Mouse (Mus musculus) forebrain, embryonic 16.5 days (tissue): ENCODE data around the gene Timm29. TPM values are rescaled to one million over a fixed set of nuclear protein-coding genes. Genes with fewer than 3 reads are reported as not detected.
A peak's percentile ranks its signal among the peaks of the same experiment; 100 is the strongest.

Experiments
- ATAC-seq: fragments of 200-750 bp; cut with Nextera tagmentation; 2 replicates; pipeline ENCODE4 v1.8.0; 2017; ENCODE audit warnings: mild to moderate bottlenecking, moderate library complexity
- H3K27ac ChIP-seq: fragments of 300-500 bp; sonication (generic); 2 replicates; pipeline ENCODE4 v1.5.1; 2014; ENCODE audit warnings: low read length, control low read depth
- H3K27me3 ChIP-seq: fragments of 300-500 bp; sonication (generic); replicated peaks from 2 replicates; pipeline ENCODE4 v1.6.1; 2014; ENCODE audit warnings: low read length; ENCODE audit not compliant: control insufficient read depth, insufficient read depth
- H3K36me3 ChIP-seq: fragments of 300-500 bp; sonication (generic); 2 replicates; pipeline ENCODE4 v1.6.1; 2014; ENCODE audit not compliant: control insufficient read depth, insufficient read depth
- H3K4me1 ChIP-seq: fragments of 300-500 bp; sonication (generic); replicated peaks from 2 replicates; pipeline ENCODE4 v1.6.1; 2014; ENCODE audit warnings: low read length; ENCODE audit not compliant: control insufficient read depth, insufficient read depth
- H3K4me2 ChIP-seq: fragments of 300-500 bp; sonication (generic); 2 replicates; pipeline ENCODE4 v1.6.1; 2014; ENCODE audit warnings: mild to moderate bottlenecking, low read length, control low read depth
- H3K4me3 ChIP-seq: fragments of 300-500 bp; sonication (generic); replicated peaks from 2 replicates; pipeline ENCODE4 v1.5.1; 2014; ENCODE audit warnings: mild to moderate bottlenecking, low read length, control low read depth
- H3K9ac ChIP-seq: fragments of 300-500 bp; sonication (generic); replicated peaks from 2 replicates; pipeline ENCODE4 v1.6.1; 2014; ENCODE audit warnings: low read depth, low read length, control low read depth
- H3K9me3 ChIP-seq: fragments of 300-500 bp; sonication (generic); 2 replicates; pipeline ENCODE4 v1.6.1; 2016; ENCODE audit warnings: low read length; ENCODE audit not compliant: control insufficient read depth
- WGBS: fragments of 180-500 bp; shearing (Covaris S2); extraction: QIAGEN DNeasy Blood & Tissue Kit; methylation state at CpG from one replicate; pipeline ENCODE4 v1.1.7; 2014; 5-methylcytosine and 5-hydroxymethylcytosine counted together
- polyA plus RNA-seq: library from polyadenylated mRNA; unstranded; fragments of >200 nt; fragmentation: Nextera tagmentation; extraction: Ambion mirVana; gene quantifications from 2 replicates; pipeline ENCODE4 v1.2.1, GENCODE M21; 2015

The Timm29 gene
- polyA plus RNA-seq: 58.2 and 58.4 TPM in 2 replicates

- H3K4me2 ChIP-seq: peak within 1 kb of the TSS; percentile 97
- peaks cover 14% of the 10 kb centered on the region for H3K36me3 ChIP-seq
- H3K4me3 ChIP-seq: peak within 1 kb of the TSS; percentile 97
- H3K27me3 ChIP-seq: no peaks in the 10 kb centered on the region
- no peaks in the 10 kb centered on the region for H3K9me3 ChIP-seq
- H3K9ac ChIP-seq: peak within 1 kb of the TSS; percentile 85
- H3K4me1 ChIP-seq: peaks cover 28% of the 10 kb centered on the region
- peak; percentile 93 for ATAC-seq
- H3K27ac ChIP-seq: peak within 1 kb of the TSS; percentile 90
- WGBS: under 1% methylated on average over 30 of the region's 30 CpGs
These were observed at the start of gene Timm29, which contains the start of gene Yipf2 for GRCm38 (mm10) chr9:21592703-21593121. Gene Timm29, plus strand, starts transcription at chr9:21592722. Gene Yipf2, minus strand, starts transcription at chr9:21592828.

DNA sequence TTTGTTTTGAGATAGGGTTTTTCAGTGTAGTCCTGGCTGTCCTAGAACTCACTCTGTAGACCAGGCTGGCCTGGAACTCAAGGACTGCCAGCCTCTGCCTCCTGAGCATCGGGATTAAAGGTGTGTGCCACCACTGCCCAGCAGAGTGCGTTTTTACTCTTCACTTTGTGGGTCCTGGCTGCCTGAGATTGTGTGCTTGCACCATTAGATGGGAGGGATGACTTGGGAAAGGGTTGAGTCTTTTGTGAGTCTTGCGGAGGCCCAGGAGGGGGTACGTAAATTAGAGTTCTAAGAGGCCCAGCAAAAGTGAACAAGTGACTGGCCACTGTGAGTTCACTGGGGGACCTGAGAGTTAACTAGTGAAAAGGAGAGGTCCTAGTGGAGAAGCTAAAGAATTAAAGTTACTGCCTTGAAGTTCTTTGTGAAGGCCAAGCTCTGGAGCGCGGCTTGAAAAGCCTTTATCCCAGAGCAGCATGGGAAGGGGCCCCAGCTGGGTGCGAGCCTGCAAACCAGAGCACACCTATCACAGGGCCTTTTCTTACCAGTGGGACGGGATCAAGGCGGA, 47.1 kb upstream of the Timm29 start:
- Histone ChIP-seq H3K9me3 (no peaks in the 10 kb centered on the region), H3K9ac (peak overlapping the region; percentile 76), H3K36me3 (no peaks in the 10 kb centered on the region; the same call in 1 of the 2 replicates), H3K27me3 (no peaks in the 10 kb centered on the region), H3K4me1 (peaks cover 27% of the 10 kb centered on the region), H3K27ac (peak overlapping the region; percentile 98), H3K4me3 (peak overlapping the region; percentile 70), H3K4me2 (peak overlapping the region; percentile 68)
- peak; percentile 37; the same call in 1 of the 2 replicates for ATAC-seq
- WGBS: 5% methylated on average over 9 of the region's 9 CpGs

GRCm38 (mm10) chr9:21545916-21546788, 46.4 kb upstream of the Timm29 start:
- Histone ChIP-seq H3K36me3 (no peaks in the 10 kb centered on the region; the same call in 1 of the 2 replicates), H3K4me3 (peak overlapping the region; percentile 70), H3K4me2 (peak overlapping the region; percentile 68), H3K9ac (peak overlapping the region; percentile 95), H3K9me3 (no peaks in the 10 kb centered on the region), H3K27me3 (no peaks in the 10 kb centered on the region), H3K27ac (peak overlapping the region; percentile 98), H3K4me1 (peaks cover 28% of the 10 kb centered on the region)
- ATAC-seq: peak; percentile 95
- WGBS: under 1% methylated on average over 67 of the region's 67 CpGs

DNA sequence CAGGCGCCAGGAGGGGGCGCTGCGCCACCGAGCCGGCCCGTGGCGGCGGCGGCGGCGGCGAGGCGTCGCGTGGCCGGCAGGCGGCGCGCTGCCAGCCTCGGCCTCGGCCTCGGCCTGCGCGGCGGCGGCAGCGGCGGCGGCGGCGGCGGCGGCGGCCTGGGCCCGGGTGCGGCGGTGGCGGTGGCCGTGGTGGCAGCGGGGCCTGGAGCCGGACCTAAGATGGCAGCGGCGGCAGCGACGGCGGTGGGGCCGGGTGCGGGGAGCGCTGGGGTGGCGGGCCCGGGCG, 45.8 kb upstream of the Timm29 start, which contains the start of gene Carm1:
Gene Carm1, plus strand, starts transcription at position 106 of the 286 bp plus-strand sequence.
- ATAC-seq: no peak
- Histone ChIP-seq H3K4me2 (peak within 1 kb of the TSS; percentile 68), H3K4me1 (peaks cover 30% of the 10 kb centered on the region), H3K36me3 (no peaks in the 10 kb centered on the region; the same call in 1 of the 2 replicates), H3K9me3 (no peaks in the 10 kb centered on the region), H3K27ac (peak within 1 kb of the TSS; percentile 98), H3K9ac (peak within 1 kb of the TSS; percentile 95), H3K4me3 (peak within 1 kb of the TSS; percentile 70), H3K27me3 (no peaks in the 10 kb centered on the region)
- WGBS: 0% methylated on average over 16 of the region's 52 CpGs

DNA sequence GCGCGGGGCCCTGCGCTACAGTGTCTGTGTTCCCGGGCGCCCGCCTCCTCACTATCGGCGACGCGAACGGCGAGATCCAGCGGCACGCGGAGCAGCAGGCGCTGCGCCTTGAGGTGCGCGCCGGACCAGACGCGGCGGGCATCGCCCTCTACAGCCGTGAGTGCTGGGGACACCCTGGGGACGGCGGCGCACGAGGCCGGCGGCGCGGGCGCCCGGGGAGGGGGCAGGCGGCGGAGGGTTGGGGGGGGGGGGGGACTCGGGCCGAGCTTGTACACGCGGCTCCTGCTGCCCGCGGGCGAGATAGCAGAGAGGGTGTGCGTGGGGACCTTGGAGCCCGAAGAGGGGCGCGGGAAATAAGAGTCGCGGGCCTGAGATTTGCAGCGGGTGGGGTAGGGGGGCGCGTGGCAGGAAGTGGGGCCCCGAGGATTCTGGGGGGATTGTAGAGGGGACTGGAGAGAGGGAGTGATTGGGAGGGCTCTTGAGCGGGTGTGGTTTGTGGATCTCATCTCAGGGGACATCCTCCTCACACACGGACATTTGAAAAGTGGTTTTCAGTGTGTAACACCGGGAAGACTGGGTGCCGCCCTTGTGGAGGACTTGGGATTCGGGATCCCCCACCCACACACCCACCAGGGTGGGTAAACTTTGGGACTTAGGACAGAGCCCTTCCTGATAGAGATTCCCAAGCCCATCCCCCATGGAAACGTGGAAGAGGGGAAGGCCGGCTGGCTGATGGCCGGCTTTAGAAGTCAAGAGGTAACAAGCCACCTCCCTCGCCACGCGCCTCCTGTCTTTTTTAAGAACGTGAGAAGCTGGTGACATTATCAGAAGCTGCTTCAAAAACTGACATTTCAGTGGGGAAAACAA, 45.2 kb upstream of the Timm29 start:
- H3K9me3 ChIP-seq: no peaks in the 10 kb centered on the region
- ATAC-seq: peak; percentile 9
- peak overlapping the region; percentile 48 for H3K4me2 ChIP-seq
- under 1% methylated on average over 54 of the region's 66 CpGs for WGBS
- H3K4me1 ChIP-seq: peaks cover 30% of the 10 kb centered on the region
- H3K36me3 ChIP-seq: no peaks in the 10 kb centered on the region; the same call in 1 of the 2 replicates
- peak overlapping the region; percentile 98 for H3K27ac ChIP-seq
- H3K4me3 ChIP-seq: peak overlapping the region; percentile 70
- H3K27me3 ChIP-seq: no peaks in the 10 kb centered on the region
- H3K9ac ChIP-seq: peak overlapping the region; percentile 95

DNA sequence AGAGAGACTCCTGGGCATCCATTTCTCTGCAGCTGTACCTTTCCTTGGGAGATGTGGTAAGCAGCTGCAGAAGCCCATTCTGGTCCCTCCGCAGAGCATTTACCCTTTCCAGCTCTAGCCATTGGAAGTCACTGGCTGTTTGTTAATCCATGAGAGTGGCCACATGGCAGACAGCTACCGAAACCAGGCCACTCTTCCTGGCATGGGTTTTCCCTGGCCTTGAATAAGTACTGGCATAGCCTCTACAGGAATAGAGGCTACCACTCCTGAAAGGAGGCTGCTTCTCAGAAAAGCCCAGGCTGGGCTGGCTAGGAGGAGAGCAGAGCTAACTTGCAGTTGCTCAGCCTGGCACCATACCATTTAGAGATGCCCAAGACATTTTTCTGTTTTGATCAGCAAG, 41.5 kb upstream of the Timm29 start:
- Histone ChIP-seq H3K4me1 (peaks cover 21% of the 10 kb centered on the region), H3K9ac (no peak overlapping the region), H3K36me3 (no peaks in the 10 kb centered on the region; the same call in 1 of the 2 replicates), H3K27me3 (no peaks in the 10 kb centered on the region), H3K4me2 (no peak overlapping the region), H3K9me3 (no peaks in the 10 kb centered on the region), H3K4me3 (no peak overlapping the region), H3K27ac (no peak overlapping the region)
- 98% methylated on average over 2 of the region's 2 CpGs for WGBS
- no peak for ATAC-seq

GRCm38 (mm10) chr9:21553607-21554273, 38.8 kb upstream of the Timm29 start:
- no peak overlapping the region for H3K9ac ChIP-seq
- H3K27ac ChIP-seq: no peak overlapping the region
- H3K4me1 ChIP-seq: peaks cover 14% of the 10 kb centered on the region
- H3K9me3 ChIP-seq: no peaks in the 10 kb centered on the region
- H3K4me2 ChIP-seq: no peak overlapping the region
- H3K4me3 ChIP-seq: no peak overlapping the region
- no peaks in the 10 kb centered on the region; the same call in 1 of the 2 replicates for H3K36me3 ChIP-seq
- 90% methylated on average over 6 of the region's 6 CpGs for WGBS
- no peak for ATAC-seq
- no peaks in the 10 kb centered on the region for H3K27me3 ChIP-seq

DNA sequence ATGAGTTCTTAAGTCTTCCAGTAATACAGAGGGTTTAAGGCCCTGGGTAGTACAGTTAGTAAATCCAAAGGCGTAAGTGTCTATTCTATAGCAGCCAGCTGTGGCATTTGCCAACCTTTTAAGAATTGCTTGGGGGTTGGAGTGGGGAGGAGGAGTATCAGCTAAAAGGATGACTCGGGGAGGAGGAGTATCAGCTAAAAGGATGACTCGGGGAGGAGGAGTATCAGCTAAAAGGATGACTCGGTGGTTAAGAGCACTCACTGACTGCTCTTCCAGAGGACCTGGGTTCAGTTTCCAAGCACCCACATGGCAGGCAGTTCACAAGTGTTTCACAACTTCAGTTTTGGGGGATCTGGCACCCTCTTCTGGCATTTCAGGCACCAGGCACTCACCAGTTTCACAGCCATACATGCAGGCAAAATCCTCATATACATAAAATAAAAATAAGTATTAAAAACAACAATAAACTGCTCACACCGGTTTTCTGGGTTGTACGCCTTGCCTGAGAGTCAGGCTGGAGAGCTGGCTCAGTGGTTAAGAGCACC, 37.3 kb upstream of the Timm29 start:
- no peaks in the 10 kb centered on the region; the same call in 1 of the 2 replicates for H3K36me3 ChIP-seq

More for the DNA sequence above, 37.3 kb upstream of the Timm29 start:
- Histone ChIP-seq H3K4me2 (no peak overlapping the region), H3K4me1 (peaks cover 3% of the 10 kb centered on the region; the same call in 1 of the 2 replicates), H3K27me3 (no peaks in the 10 kb centered on the region), H3K9ac (no peak overlapping the region), H3K9me3 (no peaks in the 10 kb centered on the region), H3K4me3 (no peak overlapping the region), H3K27ac (no peak overlapping the region)
- no peak for ATAC-seq
- 82% methylated on average over 6 of the region's 6 CpGs for WGBS
